Mouse (Mus musculus): ENCODE results near the gene Cenpf. TPM values are rescaled to one million over a fixed set of nuclear protein-coding genes. Genes with fewer than 3 reads are reported as not detected.

Cenpf gene
- total RNA-seq (2023): 1 to 10 TPM in 1 of 2 experiments, under 1 TPM in 1; 0.89 to 1.9 TPM

DNA sequence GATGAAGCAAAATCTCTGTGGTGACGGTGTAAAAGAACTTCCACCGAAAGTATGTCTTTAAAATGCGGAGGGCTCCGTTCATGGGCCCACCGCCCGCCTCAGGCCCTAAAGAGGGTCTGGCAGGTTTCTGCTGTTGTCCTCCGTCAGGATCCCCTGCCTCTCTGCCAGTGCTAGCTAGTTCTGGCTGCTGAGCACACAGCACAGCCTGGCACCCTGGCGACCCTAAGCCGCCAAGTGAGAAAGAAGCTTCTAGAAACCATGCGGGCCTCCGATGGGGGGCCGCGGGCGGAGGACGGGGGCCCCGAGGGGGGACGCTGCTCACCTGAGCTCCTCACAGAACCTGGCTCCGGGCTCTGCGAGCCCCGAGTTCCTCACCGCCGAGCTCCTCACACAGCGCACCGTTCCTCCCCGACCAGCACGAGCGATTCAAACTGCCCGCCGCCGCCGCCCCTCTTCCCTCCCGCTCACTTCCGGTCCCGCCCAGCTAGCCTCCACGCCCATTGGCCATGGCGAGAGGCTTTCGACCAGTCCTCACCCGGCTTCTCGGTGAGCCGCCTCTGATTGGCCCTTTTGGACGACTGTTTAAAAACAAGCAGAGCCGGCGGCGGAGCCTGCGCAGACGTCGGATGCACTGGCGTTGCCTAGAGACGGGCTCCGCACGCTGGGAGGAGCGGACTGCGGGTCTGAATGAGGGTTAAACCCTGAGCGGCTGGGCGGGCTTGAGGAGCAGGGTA is at the start of gene Cenpf:
Cenpf (minus strand) TSS at position 433 of the 734 bp plus-strand sequence.

DNA sequence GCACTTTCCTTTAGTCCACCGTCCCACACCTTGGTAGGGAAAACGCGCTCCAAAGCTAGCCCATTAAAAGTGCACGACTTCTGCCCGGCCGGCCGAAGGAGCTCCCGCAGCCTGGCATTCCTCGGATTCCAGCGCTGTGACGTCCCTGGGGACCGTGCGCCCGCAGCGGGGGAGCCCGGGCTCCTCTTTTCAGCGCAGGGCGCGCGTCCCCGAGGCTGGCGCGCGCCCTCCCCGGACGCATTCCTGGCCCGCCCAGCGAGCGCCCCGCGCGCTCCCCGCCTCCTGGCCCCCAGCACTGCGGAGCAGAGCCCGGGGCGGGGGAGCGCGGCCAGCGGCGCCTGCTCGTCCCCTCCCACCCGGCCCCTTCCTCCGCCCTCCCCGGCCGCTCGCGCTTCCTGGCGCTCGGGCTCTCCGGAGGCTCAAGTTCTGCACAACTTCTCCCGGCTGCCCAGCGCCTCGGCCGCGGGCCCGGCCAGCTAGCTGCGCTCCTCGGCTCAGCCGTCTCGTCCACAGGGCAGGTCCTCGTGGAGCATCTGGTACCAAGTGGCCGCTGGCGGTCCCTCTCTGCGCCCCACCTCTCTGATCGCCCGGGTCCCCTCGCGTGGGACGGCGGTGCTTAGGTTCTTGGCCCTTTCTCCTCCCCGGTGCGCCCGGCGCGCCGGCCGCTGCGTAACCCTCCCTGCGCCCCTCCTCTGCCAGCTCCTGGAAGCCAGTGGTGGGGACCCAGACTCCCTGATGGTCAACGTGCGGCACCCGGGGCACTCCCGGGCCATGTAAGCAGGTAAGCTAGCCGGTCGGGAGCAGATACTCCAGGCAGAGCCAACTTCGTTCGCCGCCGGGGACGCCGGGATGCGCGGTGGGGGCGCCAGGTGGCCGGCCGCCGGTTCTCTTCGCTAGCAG is 40.2 kb upstream of the Cenpf start, which contains the start of gene Ptpn14:
Ptpn14 (plus strand) TSS at position 385 of the 900 bp plus-strand sequence.

Other genes starting within 250 kb of the Cenpf start
- under 1 TPM; 0.41 to 0.99 TPM for gene Ptpn14, start 40.2 kb upstream of the Cenpf start, total RNA-seq (2023)
- gene Smyd2, start 234.3 kb upstream of the Cenpf start, total RNA-seq (2023): 10 to 100 TPM; 10.2 to 12.7 TPM

All from T-cell, adult 66 days (primary cell).